Mouse (Mus musculus): ENCODE measurements around the gene Shmt2.

DNA sequence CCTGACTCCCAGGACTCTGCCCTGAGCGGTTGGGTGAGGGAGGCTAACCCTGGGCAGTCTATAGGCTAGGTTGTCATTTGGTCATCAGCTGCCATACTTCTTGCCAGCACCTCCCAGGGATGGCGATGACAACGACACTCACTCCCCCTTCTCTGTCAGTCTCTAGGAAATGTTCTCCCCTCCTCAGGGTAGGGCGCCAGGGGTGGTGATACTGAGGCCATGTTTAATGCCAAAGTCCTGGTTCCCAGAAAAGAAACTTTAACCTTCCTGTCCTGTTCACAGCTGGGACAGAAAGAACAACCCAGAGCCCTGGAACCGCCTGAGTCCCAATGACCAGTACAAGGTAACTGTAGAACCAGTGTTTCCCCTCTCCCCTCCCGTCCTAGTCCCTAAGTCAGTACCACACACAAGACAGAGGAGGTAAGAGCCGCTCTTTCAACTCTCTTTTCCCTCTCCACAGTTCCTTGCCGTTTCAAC, 6.2 kb downstream of the Shmt2 start:
- TF ChIP-seq EP300 (IDR thresholded peaks at IDR 0.05; ENCODE audit: low read depth) = no peak
- no peak for TF ChIP-seq CTCF (IDR thresholded peaks at IDR 0.05; ENCODE audit: low read depth)
